Comparison of ENCODE assay signal across 8 mouse cellular contexts in genomic region chr2:5062496-5063298, GRCm38 (mm10). TPM values are rescaled to one million over a fixed set of nuclear protein-coding genes. Genes with fewer than 3 reads are reported as not detected.
DNase-seq lines count a peak whose midpoint lies in the region; ATAC-seq and TF ChIP-seq lines count a peak whose summit lies in the region.

No protein-coding gene starts in this region.

- no peak overlapping the region for H3K27ac ChIP-seq in heart, embryonic 15.5 days
- peak overlapping the region; percentile 85 for H3K27ac ChIP-seq in liver, embryonic 16.5 days (ENCODE audit: low read length)

- ATAC-seq in heart, embryonic 15.5 days (replicated peaks; ENCODE audit: insufficient number of reproducible peaks, insufficient read depth, low FRiP score, low read depth): no peak
- peak; percentile 62 for ATAC-seq in liver, embryonic 16.5 days (ENCODE audit: low read depth)

- peak overlapping the region; percentile 75 for H3K9ac ChIP-seq in heart, embryonic 15.5 days
- peak overlapping the region; percentile 92 for H3K9ac ChIP-seq in liver, embryonic 16.5 days (ENCODE audit: low read depth, low read length)

- peak; percentile 2 for DNase-seq in gastrocnemius, postnatal 25 days
- DNase-seq in gastrocnemius, adult 8-10 months (ENCODE audit: low spot score in 2 of 2): no peak
- DNase-seq in ovary, postnatal 36 days (ENCODE audit: low spot score): no peak
- no peak for DNase-seq in retina, embryonic 14.5 days (ENCODE audit: low spot score)
- no peak for DNase-seq in MN1 (ENCODE audit: low spot score)

- H3K27me3 ChIP-seq in E14TG2a.4 (ENCODE audit: insufficient read depth, low read length): peaks cover 14% of the 10 kb centered on the region
- H3K27me3 ChIP-seq in heart, embryonic 15.5 days: no peaks in the 10 kb centered on the region
- H3K27me3 ChIP-seq in liver, embryonic 16.5 days (ENCODE audit: control insufficient read depth, insufficient read depth, low read depth, low read length): no peaks in the 10 kb centered on the region

- WGBS in heart, embryonic 15.5 days: 48% methylated on average over 16 of the region's 16 CpGs
- 24% methylated on average over 16 of the region's 16 CpGs for WGBS in liver, embryonic 16.5 days (ENCODE audit: insufficient replicate concordance)

- H3K4me2 ChIP-seq in heart, embryonic 15.5 days: peak overlapping the region; percentile 93
- H3K4me2 ChIP-seq in liver, embryonic 16.5 days (ENCODE audit: low read depth, low read length): peak overlapping the region; percentile 86

- H3K4me1 ChIP-seq in E14TG2a.4 (replicated peaks; ENCODE audit: low read depth, low read length): peaks cover 20% of the 10 kb centered on the region
- peaks cover 13% of the 10 kb centered on the region for H3K4me1 ChIP-seq in heart, embryonic 15.5 days (replicated peaks)
- H3K4me1 ChIP-seq in liver, embryonic 16.5 days (ENCODE audit: control insufficient read depth, low read depth, low read length): peaks cover 18% of the 10 kb centered on the region

- H3K36me3 ChIP-seq in E14TG2a.4 (ENCODE audit: insufficient read depth, low read length): no peaks in the 10 kb centered on the region
- no peaks in the 10 kb centered on the region for H3K36me3 ChIP-seq in heart, embryonic 15.5 days
- H3K36me3 ChIP-seq in liver, embryonic 16.5 days (ENCODE audit: control insufficient read depth, insufficient read depth): no peaks in the 10 kb centered on the region

- no peak for TF ChIP-seq CTCF in E14TG2a.4 (conservative IDR thresholded peaks at IDR 0.05; ENCODE audit: low read length)

- no peaks in the 10 kb centered on the region for H3K9me3 ChIP-seq in E14TG2a.4 (ENCODE audit: low read length)
- H3K9me3 ChIP-seq in heart, embryonic 15.5 days (replicated peaks): no peaks in the 10 kb centered on the region
- H3K9me3 ChIP-seq in liver, embryonic 16.5 days (replicated peaks; ENCODE audit: control insufficient read depth, low read length): no peaks in the 10 kb centered on the region

- peak overlapping the region; percentile 86 for H3K4me3 ChIP-seq in E14TG2a.4 (replicated peaks; ENCODE audit: low read length)
- H3K4me3 ChIP-seq in heart, embryonic 15.5 days: peak overlapping the region; percentile 65
- H3K4me3 ChIP-seq in liver, embryonic 16.5 days (ENCODE audit: low read depth, low read length): peak overlapping the region; percentile 92

RNA-seq across cellular contexts. Expression of gene Optn, which starts 1.2 kb away (rescaled TPM):
- 10 to 100 TPM; 58.9 to 62.0 TPM for total RNA-seq in gastrocnemius, postnatal 25 days (2021)
- 10 to 100 TPM; 65.9 to 85.6 (median 76.9) TPM for total RNA-seq in gastrocnemius, adult 8-10 months (2022)
- polyA plus RNA-seq in heart, embryonic 15.5 days (2015; fragmentation: Nextera tagmentation; extraction: Ambion mirVana): 14.6 and 15.1 TPM in 2 replicates
- 21.8 and 22.3 TPM in 2 replicates for polyA plus RNA-seq in liver, embryonic 16.5 days (2015; fragmentation: Nextera tagmentation; extraction: Ambion mirVana)

RNA-seq across cellular contexts. Expression of gene Mcm10, which starts 50.1 kb away (rescaled TPM):
- under 1 TPM; 0.31 to 0.72 TPM for total RNA-seq in gastrocnemius, postnatal 25 days (2021)
- not detected for total RNA-seq in gastrocnemius, adult 8-10 months (2022)
- 12.1 and 14.5 TPM in 2 replicates for polyA plus RNA-seq in heart, embryonic 15.5 days (2015; fragmentation: Nextera tagmentation; extraction: Ambion mirVana)
- polyA plus RNA-seq in liver, embryonic 16.5 days (2015; fragmentation: Nextera tagmentation; extraction: Ambion mirVana): 29.8 and 30.3 TPM in 2 replicates
